Mouse (Mus musculus) mouse embryonic stem cell (cell line): ENCODE data around the gene Lhx6.

ENCODE experiments used
- in situ Hi-C, 2 experiments: fragments of 300-500 bp; cut with MboI; formaldehyde crosslinking; loops; 1 replicate in 1 of 2; 3 replicates in 1 of 2; pipeline ENCODE4 v1.14.3; 2019 to 2020; ENCODE audit warnings: low sequenced_read_pairs in 2 of 2, low pct_unique_long_range_greater_than_20kb in 1 of 2, mixed read lengths in 1 of 2; ENCODE audit not compliant: unreplicated experiment in 1 of 2

Gene Lhx6

DNA sequence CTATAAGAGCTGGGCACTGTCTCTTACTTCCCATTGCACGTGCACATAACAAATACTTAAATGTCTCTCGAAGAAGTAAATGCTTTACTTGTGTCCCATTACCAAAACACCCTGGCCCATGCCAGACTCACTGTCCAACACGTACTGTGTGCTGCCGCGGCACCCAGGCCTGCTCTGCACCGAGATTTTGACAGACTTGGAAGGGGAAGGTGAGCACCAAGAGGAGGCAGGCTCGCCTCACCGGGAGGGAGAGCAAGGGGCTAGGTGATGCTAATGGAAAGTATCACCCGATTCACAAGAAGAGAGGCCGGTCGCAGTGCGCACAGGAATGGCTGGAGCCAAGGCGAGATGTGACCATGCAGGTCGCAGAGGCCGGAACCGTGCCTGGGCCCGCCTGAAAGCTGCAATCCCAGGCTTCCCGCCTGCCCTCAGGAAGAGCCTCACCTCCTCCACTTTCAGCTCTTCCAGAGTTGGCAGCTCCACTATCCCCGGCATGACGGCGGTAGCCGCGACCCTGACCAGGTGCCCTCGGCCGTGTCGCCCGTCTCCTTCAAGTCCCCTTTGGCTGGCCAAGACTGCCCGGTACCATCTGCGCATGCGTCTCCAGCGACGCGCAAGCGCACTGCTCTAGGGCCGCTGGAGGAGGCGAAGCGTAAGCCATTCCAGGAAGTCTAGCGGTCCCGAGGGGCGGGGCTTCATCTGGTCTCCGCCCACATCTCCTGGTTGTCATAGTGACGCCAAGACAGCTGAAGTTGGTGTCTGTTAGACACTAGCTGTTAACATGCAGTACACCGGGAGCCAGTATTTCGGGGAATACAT is 56.3 kb downstream of the Lhx6 start, which contains the start of the genes Ndufa8 and Morn5:
Gene Ndufa8, minus strand, starts transcription at position 659 of the 819 bp plus-strand sequence.
Gene Morn5, plus strand, starts transcription at position 711 of the 819 bp plus-strand sequence.
- in situ Hi-C loops: no loop called here

DNA sequence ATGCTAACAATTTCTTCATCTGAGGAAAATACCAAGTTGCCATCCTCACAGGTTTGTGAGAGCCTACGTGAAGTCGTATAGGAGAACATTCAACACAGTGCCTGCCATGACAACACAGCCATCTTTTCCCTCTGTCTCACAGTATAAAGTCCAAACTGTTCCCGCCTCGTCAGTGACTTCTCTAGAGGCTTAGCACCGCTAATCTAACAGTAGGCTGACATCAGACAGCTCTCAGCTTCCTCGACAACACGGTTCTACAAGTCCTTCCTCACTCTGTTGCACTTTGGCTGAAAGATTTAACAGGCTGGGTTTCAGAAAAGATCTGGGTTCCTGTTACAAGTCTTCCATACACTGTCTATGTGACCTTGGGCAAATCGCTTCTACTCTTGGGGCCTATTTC is 57.0 kb downstream of the Lhx6 start:
- in situ Hi-C loops: no loop called here

DNA sequence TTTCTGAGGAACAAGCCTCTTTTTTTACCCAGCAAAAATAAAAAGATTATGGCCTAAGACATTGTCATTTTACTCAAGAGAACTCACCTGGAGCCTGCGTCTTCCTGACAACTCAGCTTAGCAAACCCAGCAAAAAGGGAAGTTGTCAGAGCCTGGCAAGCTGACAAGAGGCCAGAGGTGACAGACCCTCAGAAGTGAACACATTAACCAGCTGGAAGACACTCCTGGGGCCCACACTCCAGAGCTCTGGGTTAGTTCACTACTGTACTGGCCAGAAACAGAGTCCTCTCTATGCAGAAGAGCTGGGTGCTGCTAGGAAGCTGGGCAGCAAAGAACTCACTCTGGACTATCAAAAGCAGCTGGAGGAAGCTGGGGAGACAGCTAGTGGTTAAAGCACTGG is 64.3 kb downstream of the Lhx6 start:
- in situ Hi-C loops: no loop called here

DNA sequence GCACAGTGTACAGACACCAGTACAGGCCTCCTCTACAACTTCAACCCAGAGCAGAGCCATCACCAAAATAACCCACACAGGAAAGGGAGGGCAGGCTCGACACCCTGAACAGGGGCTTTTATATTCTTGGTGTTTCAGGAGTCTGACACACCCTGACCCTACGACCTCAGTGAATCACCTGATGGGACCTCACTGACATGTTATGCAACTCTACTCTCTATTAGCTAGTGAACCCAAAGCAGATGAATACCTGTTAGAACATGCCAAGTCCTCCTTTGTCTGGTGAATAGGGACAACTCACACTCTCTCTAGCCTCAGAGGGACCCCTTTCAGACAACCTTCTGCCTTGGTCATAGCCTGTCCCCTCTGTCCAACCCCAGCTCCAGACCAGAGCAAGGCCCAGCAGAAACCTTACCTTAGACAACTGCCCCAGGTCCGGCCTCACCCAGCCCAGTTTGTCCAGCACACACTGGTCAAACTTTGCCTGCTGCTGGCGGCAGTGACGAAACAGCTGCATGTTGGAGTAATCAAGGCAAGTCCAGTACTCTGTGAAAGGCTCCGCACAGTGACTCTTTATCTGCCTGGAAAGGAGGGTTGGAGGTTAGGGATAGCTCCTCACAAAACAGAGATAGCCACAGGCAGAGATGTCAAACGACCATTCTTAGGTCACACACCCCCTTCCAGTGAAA is 65.8 kb downstream of the Lhx6 start:
- in situ Hi-C loops: no loop called here

DNA sequence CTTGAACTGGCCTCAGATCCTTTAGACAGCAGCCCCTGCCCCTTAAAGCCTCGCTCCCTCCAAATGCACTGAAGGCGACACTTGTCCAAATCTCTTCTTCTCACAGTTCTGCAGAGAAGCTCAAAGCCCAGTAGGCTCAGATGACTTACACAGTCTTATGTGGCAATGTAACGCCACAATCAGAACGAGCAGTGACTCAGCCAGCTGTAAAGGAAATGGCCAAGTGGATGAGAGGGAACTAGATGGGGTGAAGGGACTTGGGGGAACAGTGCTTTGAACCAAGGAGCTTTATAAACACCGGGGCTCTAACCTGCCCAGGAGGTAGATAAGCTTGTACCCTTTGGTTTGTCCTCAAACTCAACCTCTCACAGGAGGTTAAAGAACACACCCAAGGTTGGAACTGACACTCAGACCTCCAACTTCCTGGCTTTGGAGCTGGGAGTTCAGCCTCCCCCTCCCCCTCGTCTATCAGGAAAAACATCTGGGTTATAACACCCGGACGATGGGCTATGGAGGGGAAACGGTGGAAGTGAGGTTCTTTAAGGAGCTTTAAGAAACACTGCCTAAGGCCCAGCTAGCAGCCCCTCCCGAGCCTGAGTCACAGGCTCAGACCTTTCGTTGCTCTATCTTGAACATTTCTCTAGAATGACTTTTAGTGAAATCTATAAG is 69.7 kb downstream of the Lhx6 start:
- in situ Hi-C loops: no loop called here

DNA sequence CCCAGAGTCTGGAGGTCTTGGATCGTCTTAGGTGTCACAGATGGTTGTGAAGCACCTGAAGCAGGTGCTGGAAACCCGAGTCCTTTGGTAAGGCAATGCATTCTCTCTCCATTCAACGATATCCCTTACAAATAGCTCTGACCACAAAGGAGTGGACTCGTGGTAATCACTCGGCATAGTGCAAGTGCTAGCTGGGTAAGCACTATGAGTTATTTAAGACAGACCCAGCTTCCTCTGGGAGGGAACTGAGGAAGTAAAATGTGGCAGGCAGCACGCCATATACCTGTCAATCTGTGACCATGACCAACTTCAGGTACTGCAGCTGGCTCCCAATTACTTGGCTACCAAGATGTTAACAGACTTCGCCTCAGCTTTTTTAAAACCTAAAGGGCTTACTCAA is 70.3 kb downstream of the Lhx6 start:
- in situ Hi-C loops: no loop called here

DNA sequence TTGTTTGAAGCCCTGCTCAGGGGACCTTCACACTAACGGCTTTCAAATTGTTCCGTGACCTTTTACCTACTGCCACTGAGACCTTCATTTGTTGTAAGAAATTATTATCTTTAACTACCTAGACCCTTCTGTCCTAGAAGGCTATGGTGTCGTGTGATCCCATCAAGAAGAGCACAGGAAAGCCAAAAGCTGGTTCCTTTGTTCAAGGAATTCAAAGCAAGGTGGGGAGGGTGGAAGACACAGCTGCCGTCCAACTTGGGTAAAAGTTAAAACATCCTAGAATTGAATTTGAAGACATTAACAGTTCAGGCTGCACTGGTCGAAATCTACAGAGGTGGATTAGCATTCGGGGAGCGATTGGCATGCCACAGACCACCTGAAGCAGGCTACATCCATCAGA is 71.2 kb downstream of the Lhx6 start:
- in situ Hi-C loops: no loop called here

DNA sequence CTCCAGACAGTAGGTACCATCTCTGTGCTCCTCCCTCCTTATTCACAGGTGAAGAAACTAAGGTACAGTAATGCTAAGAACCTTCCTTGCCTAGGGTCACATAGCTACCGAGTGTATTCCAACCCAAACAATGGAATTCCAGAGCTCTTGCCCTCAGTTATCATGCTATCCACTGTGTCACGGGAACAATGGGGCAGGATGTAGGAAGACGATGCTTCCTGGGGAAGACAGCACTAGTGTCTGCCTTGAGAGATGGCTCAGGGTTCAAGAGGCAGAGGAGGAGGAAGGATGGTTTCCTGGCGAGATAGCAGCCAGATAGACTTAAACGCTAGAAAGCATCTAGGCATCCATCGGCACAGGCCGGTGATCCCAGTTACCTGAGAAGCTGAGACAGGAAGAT is 72.3 kb downstream of the Lhx6 start:
- in situ Hi-C loops: no loop called here
